Mouse (Mus musculus) heart, adult 2 months (tissue): ENCODE measurements at regions not wholly inside any gene's neighbourhood (a gene's known extent, or its start where the extent isn't known, plus 50 kb on each side); places are given as distances from the start of the nearest gene placed in this dataset.

Experiments
- CTCF ChIP-seq: fragments of 200-600 bp; IDR thresholded peaks from 2 replicates; pipeline ENCODE4 v1.8.1; 2022; ENCODE audit warnings: antibody characterized with exemption, mild to moderate bottlenecking, moderate library complexity
- EP300 ChIP-seq: fragments of 200-500 bp; IDR thresholded peaks from 2 replicates; pipeline ENCODE4 v1.6.1; 2011; ENCODE audit warnings: low read depth, low read length, control low read depth; ENCODE audit not compliant: insufficient read depth

GRCm38 (mm10) chr6:67163947-67164346, 74.0 kb upstream of the Serbp1 start:
- TF ChIP-seq EP300 (no peak), CTCF (no peak)
